Mouse (Mus musculus) mammary gland, adult 2 months (tissue): ENCODE results near the gene Gm17093. TPM values are rescaled to one million over a fixed set of nuclear protein-coding genes. Genes with fewer than 3 reads are reported as not detected.

ENCODE experiments used
- polyA plus RNA-seq: library from polyadenylated mRNA; depleted of rRNA; stranded (reverse); fragments of >200 nt; gene quantifications from 2 replicates; pipeline ENCODE4 v1.2.3, GENCODE M21; 2012; ENCODE audit warnings: low replicate concordance; rRNA removed

The Gm17093 gene
- not detected in 2 replicates for polyA plus RNA-seq

DNA sequence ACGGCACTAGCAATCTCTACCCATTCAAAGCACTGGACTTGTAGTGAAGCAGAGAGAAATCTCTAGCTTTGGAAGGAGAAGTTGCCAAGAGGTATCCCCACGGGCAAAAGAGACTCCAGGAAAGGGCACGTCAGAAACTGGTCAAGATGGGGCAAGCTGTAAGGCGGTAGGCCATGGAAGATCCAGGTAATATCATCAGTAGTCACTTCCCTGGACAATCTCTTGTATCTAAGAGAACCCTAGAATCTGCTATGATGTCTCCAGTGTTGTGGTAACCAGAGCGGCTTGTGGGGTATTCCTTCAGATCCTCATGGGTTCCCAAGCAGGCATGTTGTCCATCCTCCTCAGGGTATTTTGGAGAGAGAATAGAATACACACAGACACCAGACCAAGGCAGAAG is at the start of gene Gm17093:
TSS of gene Gm17093 (plus strand) at position 301 of the 400 bp plus-strand sequence.

GRCm38 (mm10) chr14:44492163-44492562 is 25.9 kb upstream of the Gm17093 start, which contains the start of gene BC061237:
BC061237 (plus strand) TSS chr14:44492463.

Other genes with a start within 250 kb of the Gm17093 start
- gene Gm8220, start 232.7 kb upstream of the Gm17093 start, polyA plus RNA-seq = not detected in 2 replicates
- gene Gm5930, start 179.7 kb upstream of the Gm17093 start, polyA plus RNA-seq = not detected in 2 replicates
- not detected in 2 replicates for gene Gm8229, start 152.9 kb upstream of the Gm17093 start, polyA plus RNA-seq
- not detected in 2 replicates for gene Gm3371, start 107.6 kb upstream of the Gm17093 start, polyA plus RNA-seq
- not detected in 2 replicates for gene Gm8232, start 84.6 kb upstream of the Gm17093 start, polyA plus RNA-seq
- gene BC061237, start 25.8 kb upstream of the Gm17093 start, polyA plus RNA-seq = not detected in 2 replicates
- not detected in 2 replicates for gene Gm8247, start 64.9 kb downstream of the Gm17093 start, polyA plus RNA-seq
- not detected in 2 replicates for gene Gm5624, start 109.7 kb downstream of the Gm17093 start, polyA plus RNA-seq
- gene Gm8257, start 188.2 kb downstream of the Gm17093 start, polyA plus RNA-seq = not detected in 2 replicates
- gene Gm8267, start 232.1 kb downstream of the Gm17093 start, polyA plus RNA-seq = not detected in 2 replicates